ENCODE assay signal across 31 mouse cellular contexts in the genomic region with DNA sequence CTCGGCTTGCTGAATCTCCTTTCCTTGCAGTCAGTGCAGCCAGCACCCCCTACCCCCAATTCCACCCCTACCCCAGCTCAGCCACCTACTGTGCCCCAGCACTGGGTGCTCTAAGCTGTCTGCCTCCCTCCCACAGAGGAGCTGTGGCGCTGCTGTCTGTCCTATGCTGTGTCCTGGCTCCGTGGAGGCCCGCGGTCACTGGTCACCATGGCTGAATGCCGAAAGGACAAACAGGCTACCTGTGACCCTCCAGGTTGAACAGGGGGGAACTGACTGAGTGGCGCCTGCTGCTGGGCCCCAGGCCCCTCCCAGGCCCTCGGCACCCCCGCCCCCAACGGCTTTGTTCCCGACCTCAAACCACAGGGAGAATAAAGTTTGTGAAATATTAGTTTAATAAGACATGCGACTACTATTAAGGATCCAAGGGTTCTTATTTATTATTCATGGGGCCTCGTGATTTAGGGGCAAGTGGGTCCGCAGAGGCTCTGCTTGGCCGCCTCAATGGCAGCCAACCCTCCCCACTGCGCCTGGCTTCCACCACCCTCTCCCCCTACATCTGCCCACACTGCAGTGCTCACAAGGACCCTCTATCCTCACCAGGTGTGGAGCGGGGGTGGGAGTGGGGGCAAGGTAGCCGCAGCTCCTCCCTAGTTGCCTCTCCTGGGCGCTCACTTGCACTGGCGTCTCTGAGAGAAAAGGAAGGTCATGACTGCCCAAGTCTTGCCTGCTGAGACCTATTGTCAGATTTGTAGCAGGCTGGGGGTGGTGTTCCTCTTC.
A peak's percentile ranks its signal among the peaks of the same experiment; 100 is the strongest.
DNase-seq lines count a peak whose midpoint lies in the region; ATAC-seq and TF ChIP-seq lines count a peak whose summit lies in the region.
"Had no signal": no experiment of that assay in that cellular context is flagged by ENCODE, and none has a peak within 500 bp of the region (broad histone marks: within the 10 kb centered on the region; RNA-seq: fewer than 3 reads in every experiment).

No protein-coding gene starts in this region.

- no peaks in the 10 kb centered on the region for H3K36me3 ChIP-seq in ES-E14 (ENCODE audit: control insufficient read depth, insufficient read depth, low read length, poor library complexity, severe bottlenecking)
- no peaks in the 10 kb centered on the region for H3K36me3 ChIP-seq in neural tube, embryonic 15.5 days
- H3K36me3 ChIP-seq: embryonic facial prominence, embryonic 12.5 days; heart, embryonic 15.5 days; hindbrain, embryonic 13.5 days; limb, embryonic 13.5 days; liver, embryonic 12.5 days had no signal

- H3K27me3 ChIP-seq in neural tube, embryonic 15.5 days (replicated peaks): no peaks in the 10 kb centered on the region
- H3K27me3 ChIP-seq: embryonic facial prominence, embryonic 12.5 days had no signal

- DNase-seq in heart, postnatal 4 days: peak; percentile 3
- DNase-seq in heart, postnatal 10 days: no peak
- peak; percentile 1 for DNase-seq in right cerebral cortex, postnatal 4 days
- DNase-seq in right cerebral cortex, postnatal 25 days: no peak
- no peak for DNase-seq in ES-E14 (ENCODE audit: low read depth, low spot score)
- no peak for DNase-seq in spleen, adult 12 weeks (ENCODE audit: low spot score)
- DNase-seq in cerebellum, adult 18-20 months: no peak
- DNase-seq: adrenal gland, adult 2 months; adrenal gland, postnatal 36 days; cerebellum, adult 9-10 months; cerebellum, postnatal 36 days; gastrocnemius, adult 2 months; gastrocnemius, postnatal 36 days; heart, postnatal 36 days; kidney, postnatal 14 days; lung, adult 18-20 months; lung, postnatal 4 days; midbrain, embryonic 14.5 days; thymus, postnatal 25 days had no signal

- H3K9me3 ChIP-seq in ES-E14 (ENCODE audit: control insufficient read depth, insufficient read depth, low read depth, low read length): no peaks in the 10 kb centered on the region
- no peaks in the 10 kb centered on the region for H3K9me3 ChIP-seq in neural tube, embryonic 15.5 days (replicated peaks)
- H3K9me3 ChIP-seq: embryonic facial prominence, embryonic 12.5 days; heart, embryonic 15.5 days; hindbrain, embryonic 13.5 days; limb, embryonic 13.5 days; liver, embryonic 12.5 days had no signal

- intact Hi-C loops in heart, postnatal 10 days (cut with DNase I): no loop called here

- 62% methylated on average over 20 of the region's 20 CpGs for WGBS in neural tube, embryonic 15.5 days

- in situ Hi-C loops in ES-E14 (cut with MboI; ENCODE audit: low sequenced_read_pairs in 2 of 2, unreplicated experiment in 2 of 2): no loop called here

- no peak overlapping the region for H3K27ac ChIP-seq in ES-E14 (ENCODE audit: insufficient read depth, low read depth, low read length, poor library complexity, severe bottlenecking)
- H3K27ac ChIP-seq in neural tube, embryonic 15.5 days (replicated peaks): peak overlapping the region; percentile 18; the same call in 1 of the 2 replicates
- H3K27ac ChIP-seq: embryonic facial prominence, embryonic 12.5 days; gastrocnemius, adult 2 months; heart, adult 2 months; heart, embryonic 15.5 days; hindbrain, embryonic 13.5 days; left cerebral cortex, adult 2 months; limb, embryonic 13.5 days; liver, embryonic 12.5 days had no signal

- peak overlapping the region; percentile 9 to 32; a peak in 1 of 4 replicates for H3K4me3 ChIP-seq in ES-E14 (ENCODE audit: insufficient read depth in 1 of 2, low read depth in 1 of 2, low read length in 2 of 2, poor library complexity in 1 of 2, severe bottlenecking in 1 of 2)
- no peak overlapping the region for H3K4me3 ChIP-seq in neural tube, embryonic 15.5 days (replicated peaks)
- H3K4me3 ChIP-seq: embryonic facial prominence, embryonic 12.5 days; gastrocnemius, adult 2 months; heart, adult 2 months; heart, embryonic 15.5 days; hindbrain, embryonic 13.5 days; left cerebral cortex, adult 2 months; limb, embryonic 13.5 days; liver, embryonic 12.5 days had no signal

- no peak overlapping the region for H3K4me2 ChIP-seq in neural tube, embryonic 15.5 days
- H3K4me2 ChIP-seq: embryonic facial prominence, embryonic 12.5 days; heart, embryonic 15.5 days; hindbrain, embryonic 13.5 days; limb, embryonic 13.5 days; liver, embryonic 12.5 days had no signal

- no peak overlapping the region for H3K9ac ChIP-seq in ES-E14 (ENCODE audit: insufficient read depth, low read depth, low read length, poor library complexity, severe bottlenecking)
- H3K9ac ChIP-seq in neural tube, embryonic 15.5 days (replicated peaks): no peak overlapping the region
- H3K9ac ChIP-seq: embryonic facial prominence, embryonic 12.5 days; heart, embryonic 15.5 days; hindbrain, embryonic 13.5 days; limb, embryonic 13.5 days; liver, embryonic 12.5 days had no signal

- ATAC-seq in neural tube, embryonic 15.5 days (ENCODE audit: low FRiP score): no peak
- ATAC-seq: activated CD4-positive, CD25-positive, alpha-beta regulatory T cell, adult 4 months; forebrain, embryonic 14.5 days; intestine, postnatal 0 days; liver, embryonic 12.5 days; lung, postnatal 0 days had no signal

- peaks cover 0 to 10% of the 10 kb centered on the region in 2 experiments; a peak in 1 of 4 replicates for H3K4me1 ChIP-seq in ES-E14 (ENCODE audit: control insufficient read depth in 2 of 2, insufficient read depth in 2 of 2, low read length in 2 of 2, poor library complexity in 1 of 2)
- peaks cover 17% of the 10 kb centered on the region for H3K4me1 ChIP-seq in neural tube, embryonic 15.5 days
- H3K4me1 ChIP-seq: embryonic facial prominence, embryonic 12.5 days; heart, embryonic 15.5 days; limb, embryonic 13.5 days; liver, embryonic 12.5 days had no signal

TF ChIP-seq in ES-E14, 5 proteins besides CTCF, POLR2A, EP300 and RAD21:
- TF ChIP-seq HCFC1 (IDR thresholded peaks at IDR 0.05; ENCODE audit: borderline replicate concordance, insufficient read depth, low read length) (no peak), ZNF384 (IDR thresholded peaks at IDR 0.05; ENCODE audit: low read depth, low read length) (no peak), MAFK (IDR thresholded peaks at IDR 0.05; ENCODE audit: insufficient read depth, low read depth, low read length) (no peak), CHD2 (IDR thresholded peaks at IDR 0.05; ENCODE audit: low read depth, low read length) (no peak), ZC3H11A (IDR thresholded peaks at IDR 0.05; ENCODE audit: borderline replicate concordance, low read depth, low read length) (no peak)

Comparison
In these comparisons a context has a peak if more than half of its experiments do, and no peak if none do; other contexts are left out.
1. DNase-seq: peak in heart, postnatal 4 days (single experiment) and right cerebral cortex, postnatal 4 days (single experiment); none in heart, postnatal 10 days (0 of 2), right cerebral cortex, postnatal 25 days (single experiment), ES-E14 (single experiment), spleen, adult 12 weeks (single experiment) and cerebellum, adult 18-20 months (0 of 2).